Mouse (Mus musculus): Measurements from ENCODE around the gene Lrrtm4. TPM values are rescaled to one million over a fixed set of nuclear protein-coding genes. Genes with fewer than 3 reads are reported as not detected.

Gene Lrrtm4
- polyA plus RNA-seq, 1 experiment from 2014 or later, result 0.99 TPM

DNA sequence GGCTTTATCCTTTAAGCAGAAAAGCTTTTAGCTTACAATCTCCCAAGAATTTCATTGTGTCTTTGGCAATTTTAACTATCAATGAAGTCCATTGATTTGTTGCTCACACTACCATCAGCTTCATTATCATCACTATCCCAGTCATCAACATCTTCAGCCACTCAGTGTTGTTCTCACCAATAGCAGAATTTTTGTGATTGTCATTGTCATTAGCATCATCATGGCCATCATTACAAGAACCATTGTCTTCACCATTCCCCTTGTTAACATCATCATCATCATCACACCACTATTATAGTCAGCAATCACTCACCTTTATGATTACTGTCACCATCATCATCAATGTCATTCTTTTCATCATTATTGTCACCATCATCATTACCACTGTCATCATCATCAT lies 344.9 kb downstream of the Lrrtm4 start:
- H3K4me1 ChIP-seq (ENCODE audit: control insufficient read depth, insufficient read depth, low read length), result no peaks in the 10 kb centered on the region
- no peak for ATAC-seq (ENCODE audit: low FRiP score, low TSS enrichment)
- no peak overlapping the region for H3K27ac ChIP-seq (ENCODE audit: low read depth, low read length)

DNA sequence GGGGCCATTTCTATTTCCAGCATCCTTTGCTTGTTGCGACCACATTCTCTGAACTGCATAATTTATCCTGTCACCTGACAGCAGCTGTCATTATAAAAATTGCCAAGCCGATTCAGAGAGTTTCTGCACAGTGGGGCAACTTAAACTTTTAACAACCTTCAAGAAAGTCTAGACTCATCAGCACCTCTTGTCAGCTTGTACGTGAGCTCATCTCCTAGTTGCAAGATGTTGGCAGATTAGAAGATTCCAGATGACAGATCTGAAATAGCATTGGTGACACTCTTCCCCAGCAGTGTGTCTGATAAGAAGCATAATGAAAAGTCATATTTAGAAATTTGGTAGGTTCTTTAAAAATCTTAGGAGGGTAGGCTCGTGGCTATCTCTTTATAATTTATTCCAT lies 347.9 kb downstream of the Lrrtm4 start:
- H3K9ac ChIP-seq (ENCODE audit: low read depth, low read length), result no peak overlapping the region
- H3K36me3 ChIP-seq (ENCODE audit: control insufficient read depth, insufficient read depth, low read length), result no peaks in the 10 kb centered on the region
- no peak for ATAC-seq (ENCODE audit: low FRiP score, low TSS enrichment)
- no peak overlapping the region for H3K4me2 ChIP-seq (replicated peaks; ENCODE audit: low read depth, low read length)
- H3K9me3 ChIP-seq (ENCODE audit: control insufficient read depth, low read length), result no peaks in the 10 kb centered on the region
- no peaks in the 10 kb centered on the region for H3K4me1 ChIP-seq (ENCODE audit: control insufficient read depth, insufficient read depth, low read length)
- 80% methylated on average over 4 of the region's 4 CpGs for WGBS
- H3K27me3 ChIP-seq (ENCODE audit: control insufficient read depth, insufficient read depth, low read length), result no peaks in the 10 kb centered on the region
- H3K27ac ChIP-seq (ENCODE audit: low read depth, low read length), result no peak overlapping the region
- no peak overlapping the region for H3K4me3 ChIP-seq (ENCODE audit: low read length)

More for the DNA sequence above, 344.9 kb downstream of the Lrrtm4 start:
- Histone ChIP-seq H3K9ac (ENCODE audit: low read depth, low read length) (no peak overlapping the region), H3K36me3 (ENCODE audit: control insufficient read depth, insufficient read depth, low read length) (no peaks in the 10 kb centered on the region), H3K4me3 (ENCODE audit: low read length) (no peak overlapping the region), H3K4me2 (replicated peaks; ENCODE audit: low read depth, low read length) (no peak overlapping the region), H3K27me3 (ENCODE audit: control insufficient read depth, insufficient read depth, low read length) (no peaks in the 10 kb centered on the region), H3K9me3 (ENCODE audit: control insufficient read depth, low read length) (no peaks in the 10 kb centered on the region)

GRCm38 (mm10) chr6:80389571-80389970 lies 370.9 kb downstream of the Lrrtm4 start:
- Histone ChIP-seq H3K27me3 (ENCODE audit: control insufficient read depth, insufficient read depth, low read length) (no peaks in the 10 kb centered on the region), H3K4me1 (ENCODE audit: control insufficient read depth, insufficient read depth, low read length) (no peaks in the 10 kb centered on the region), H3K36me3 (ENCODE audit: control insufficient read depth, insufficient read depth, low read length) (no peaks in the 10 kb centered on the region), H3K9ac (ENCODE audit: low read depth, low read length) (no peak overlapping the region), H3K27ac (ENCODE audit: low read depth, low read length) (no peak overlapping the region), H3K4me3 (ENCODE audit: low read length) (no peak overlapping the region), H3K9me3 (ENCODE audit: control insufficient read depth, low read length) (no peaks in the 10 kb centered on the region), H3K4me2 (replicated peaks; ENCODE audit: low read depth, low read length) (no peak overlapping the region)
- no peak for ATAC-seq (ENCODE audit: low FRiP score, low TSS enrichment)
- 61% methylated on average over 4 of the region's 4 CpGs for WGBS

GRCm38 (mm10) chr6:80406757-80407156 lies 388.1 kb downstream of the Lrrtm4 start:
- Histone ChIP-seq H3K4me1 (ENCODE audit: control insufficient read depth, insufficient read depth, low read length) (no peaks in the 10 kb centered on the region), H3K27me3 (ENCODE audit: control insufficient read depth, insufficient read depth, low read length) (no peaks in the 10 kb centered on the region), H3K27ac (ENCODE audit: low read depth, low read length) (no peak overlapping the region), H3K4me3 (ENCODE audit: low read length) (no peak overlapping the region), H3K9me3 (ENCODE audit: control insufficient read depth, low read length) (no peaks in the 10 kb centered on the region), H3K9ac (ENCODE audit: low read depth, low read length) (no peak overlapping the region), H3K36me3 (ENCODE audit: control insufficient read depth, insufficient read depth, low read length) (no peaks in the 10 kb centered on the region), H3K4me2 (replicated peaks; ENCODE audit: low read depth, low read length) (no peak overlapping the region)
- no peak for ATAC-seq (ENCODE audit: low FRiP score, low TSS enrichment)
- 63% methylated on average over 1 of the region's 1 CpGs for WGBS

DNA sequence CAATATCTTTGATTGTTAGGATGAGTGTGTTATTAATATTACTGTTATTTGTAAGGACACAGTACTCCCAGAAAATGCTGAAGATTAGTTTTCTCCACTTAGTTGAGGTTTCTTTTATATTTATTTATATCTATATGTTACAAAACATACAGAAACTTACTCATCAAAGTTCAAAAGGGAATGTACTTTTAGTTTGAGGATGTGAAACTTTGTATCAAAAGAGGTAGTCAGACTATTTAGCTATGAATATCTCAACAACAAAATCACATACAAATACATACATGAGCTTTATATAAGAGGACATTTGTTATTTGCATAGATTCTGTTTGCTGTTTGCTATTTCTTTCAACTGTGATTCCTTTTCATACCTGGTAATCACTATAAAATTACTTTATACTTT lies 421.5 kb downstream of the Lrrtm4 start:
- no peaks in the 10 kb centered on the region for H3K27me3 ChIP-seq (ENCODE audit: control insufficient read depth, insufficient read depth, low read length)
- no peaks in the 10 kb centered on the region for H3K4me1 ChIP-seq (ENCODE audit: control insufficient read depth, insufficient read depth, low read length)
- no peak overlapping the region for H3K4me2 ChIP-seq (replicated peaks; ENCODE audit: low read depth, low read length)
- no peak overlapping the region for H3K9ac ChIP-seq (ENCODE audit: low read depth, low read length)
- no peaks in the 10 kb centered on the region for H3K36me3 ChIP-seq (ENCODE audit: control insufficient read depth, insufficient read depth, low read length)
- H3K4me3 ChIP-seq (ENCODE audit: low read length), result no peak overlapping the region
- no peak overlapping the region for H3K27ac ChIP-seq (ENCODE audit: low read depth, low read length)
- H3K9me3 ChIP-seq (ENCODE audit: control insufficient read depth, low read length), result no peaks in the 10 kb centered on the region
- no peak for ATAC-seq (ENCODE audit: low FRiP score, low TSS enrichment)

DNA sequence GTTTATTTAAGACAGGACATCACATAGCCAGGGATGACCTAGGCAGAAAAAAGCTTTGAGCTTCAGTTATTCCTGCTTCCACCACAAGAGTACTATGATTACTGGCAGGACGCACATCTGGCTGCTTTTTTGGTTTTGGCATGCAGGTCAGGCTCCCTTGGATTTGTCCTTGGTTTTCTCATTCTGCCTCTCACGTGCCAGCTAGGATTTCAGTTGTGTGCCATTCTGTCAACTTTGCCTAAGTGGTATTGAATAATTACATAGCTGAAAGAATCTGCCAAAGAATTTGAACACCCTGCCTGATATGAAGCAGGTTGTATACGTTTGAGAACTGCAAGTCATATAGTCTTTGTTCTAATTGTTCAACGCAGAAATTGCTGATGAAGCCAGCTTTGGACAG lies 451.9 kb downstream of the Lrrtm4 start:
- Histone ChIP-seq H3K27me3 (ENCODE audit: control insufficient read depth, insufficient read depth, low read length) (no peaks in the 10 kb centered on the region), H3K36me3 (ENCODE audit: control insufficient read depth, insufficient read depth, low read length) (no peaks in the 10 kb centered on the region), H3K9me3 (ENCODE audit: control insufficient read depth, low read length) (no peaks in the 10 kb centered on the region), H3K4me1 (ENCODE audit: control insufficient read depth, insufficient read depth, low read length) (no peaks in the 10 kb centered on the region), H3K27ac (ENCODE audit: low read depth, low read length) (no peak overlapping the region), H3K9ac (ENCODE audit: low read depth, low read length) (no peak overlapping the region), H3K4me2 (replicated peaks; ENCODE audit: low read depth, low read length) (no peak overlapping the region), H3K4me3 (ENCODE audit: low read length) (no peak overlapping the region)
- ATAC-seq (ENCODE audit: low FRiP score, low TSS enrichment), result no peak
- 67% methylated on average over 4 of the region's 4 CpGs for WGBS

- H3K9me3 ChIP-seq (ENCODE audit: control insufficient read depth, low read length), result no peaks in the 10 kb centered on the region
- H3K4me2 ChIP-seq (replicated peaks; ENCODE audit: low read depth, low read length), result no peak overlapping the region
- WGBS, result 88% methylated on average over 3 of the region's 3 CpGs
- no peak for ATAC-seq (ENCODE audit: low FRiP score, low TSS enrichment)
- H3K9ac ChIP-seq (ENCODE audit: low read depth, low read length), result no peak overlapping the region
- H3K4me3 ChIP-seq (ENCODE audit: low read length), result no peak overlapping the region
- no peak overlapping the region for H3K27ac ChIP-seq (ENCODE audit: low read depth, low read length)
- no peaks in the 10 kb centered on the region for H3K4me1 ChIP-seq (ENCODE audit: control insufficient read depth, insufficient read depth, low read length)
- H3K27me3 ChIP-seq (ENCODE audit: control insufficient read depth, insufficient read depth, low read length), result no peaks in the 10 kb centered on the region
- H3K36me3 ChIP-seq (ENCODE audit: control insufficient read depth, insufficient read depth, low read length), result no peaks in the 10 kb centered on the region
These were observed 457.5 kb downstream of the Lrrtm4 start for GRCm38 (mm10) chr6:80476153-80476552.

GRCm38 (mm10) chr6:80545017-80545416 lies 526.3 kb downstream of the Lrrtm4 start:
- Histone ChIP-seq H3K4me2 (replicated peaks; ENCODE audit: low read depth, low read length) (no peak overlapping the region), H3K4me1 (ENCODE audit: control insufficient read depth, insufficient read depth, low read length) (no peaks in the 10 kb centered on the region), H3K9ac (ENCODE audit: low read depth, low read length) (no peak overlapping the region), H3K27ac (ENCODE audit: low read depth, low read length) (no peak overlapping the region), H3K27me3 (ENCODE audit: control insufficient read depth, insufficient read depth, low read length) (no peaks in the 10 kb centered on the region), H3K4me3 (ENCODE audit: low read length) (no peak overlapping the region), H3K36me3 (ENCODE audit: control insufficient read depth, insufficient read depth, low read length) (no peaks in the 10 kb centered on the region), H3K9me3 (ENCODE audit: control insufficient read depth, low read length) (no peaks in the 10 kb centered on the region)
- WGBS, result 9% methylated on average over 1 of the region's 1 CpGs
- no peak for ATAC-seq (ENCODE audit: low FRiP score, low TSS enrichment)

GRCm38 (mm10) chr6:80549907-80550306 lies 531.2 kb downstream of the Lrrtm4 start:
- Histone ChIP-seq H3K4me1 (ENCODE audit: control insufficient read depth, insufficient read depth, low read length) (no peaks in the 10 kb centered on the region), H3K27ac (ENCODE audit: low read depth, low read length) (no peak overlapping the region), H3K36me3 (ENCODE audit: control insufficient read depth, insufficient read depth, low read length) (no peaks in the 10 kb centered on the region), H3K4me3 (ENCODE audit: low read length) (no peak overlapping the region), H3K27me3 (ENCODE audit: control insufficient read depth, insufficient read depth, low read length) (no peaks in the 10 kb centered on the region), H3K9me3 (ENCODE audit: control insufficient read depth, low read length) (no peaks in the 10 kb centered on the region), H3K4me2 (replicated peaks; ENCODE audit: low read depth, low read length) (no peak overlapping the region), H3K9ac (ENCODE audit: low read depth, low read length) (no peak overlapping the region)
- ATAC-seq (ENCODE audit: low FRiP score, low TSS enrichment), result no peak

- no peaks in the 10 kb centered on the region for H3K4me1 ChIP-seq (ENCODE audit: control insufficient read depth, insufficient read depth, low read length)
- WGBS, result 100% methylated on average over 2 of the region's 2 CpGs
- no peak for ATAC-seq (ENCODE audit: low FRiP score, low TSS enrichment)
- no peaks in the 10 kb centered on the region for H3K36me3 ChIP-seq (ENCODE audit: control insufficient read depth, insufficient read depth, low read length)
- H3K27ac ChIP-seq (ENCODE audit: low read depth, low read length), result no peak overlapping the region
- H3K4me2 ChIP-seq (replicated peaks; ENCODE audit: low read depth, low read length), result no peak overlapping the region
- H3K9ac ChIP-seq (ENCODE audit: low read depth, low read length), result no peak overlapping the region
- no peak overlapping the region for H3K4me3 ChIP-seq (ENCODE audit: low read length)
- H3K9me3 ChIP-seq (ENCODE audit: control insufficient read depth, low read length), result no peaks in the 10 kb centered on the region
- no peaks in the 10 kb centered on the region for H3K27me3 ChIP-seq (ENCODE audit: control insufficient read depth, insufficient read depth, low read length)
These were observed 534.7 kb downstream of the Lrrtm4 start for GRCm38 (mm10) chr6:80553398-80553797.
